Mouse (Mus musculus): ENCODE data around the gene Slc18b1. TPM values are rescaled to one million over a fixed set of nuclear protein-coding genes. Genes with fewer than 3 reads are reported as not detected.
"Not testable (repeated sequence)": the region's sequence is repeated elsewhere in the genome, so short reads cannot be mapped to it uniquely, and the experiment has no call there.

Gene Slc18b1
- total RNA-seq (2021), result 10 to 100 TPM; 29.5 to 33.6 TPM
- long read RNA-seq, experiment 1, partial matches to known transcripts, result 1 of 5 reads
- long read RNA-seq, experiment 1, other reads (novel, unspliced or antisense), result 1 of 5 reads
- long read RNA-seq, experiment 2, partial matches to known transcripts, result 0 of 5 reads
- long read RNA-seq, experiment 2, other reads (novel, unspliced or antisense), result 1 of 5 reads

GRCm38 (mm10) chr10:23796551-23797503 lies at the start of gene Slc18b1:
Slc18b1 (plus strand) TSS chr10:23796986.
- DNase-seq, result peak; percentile 64 to 74

GRCm38 (mm10) chr10:23754166-23754565 lies 42.6 kb upstream of the Slc18b1 start:
- DNase-seq, result no peak

- no peak for DNase-seq
Observed at GRCm38 (mm10) chr10:23777288-23777945, 19.4 kb upstream of the Slc18b1 start.

- peak in 1 of 2 experiments; percentile 43 for DNase-seq
Observed at GRCm38 (mm10) chr10:23780539-23781275, 16.1 kb upstream of the Slc18b1 start.

- DNase-seq, result no peak
Observed at GRCm38 (mm10) chr10:23781760-23782735, 14.7 kb upstream of the Slc18b1 start.

GRCm38 (mm10) chr10:23782855-23783492 lies 13.8 kb upstream of the Slc18b1 start:
- no peak for DNase-seq

GRCm38 (mm10) chr10:23783493-23783884 lies 13.3 kb upstream of the Slc18b1 start:
- no peak for DNase-seq

GRCm38 (mm10) chr10:23784121-23784520 lies 12.7 kb upstream of the Slc18b1 start:
- no peak for DNase-seq

GRCm38 (mm10) chr10:23785599-23785998 lies 11.2 kb upstream of the Slc18b1 start:
- not testable (repeated sequence) for DNase-seq

GRCm38 (mm10) chr10:23786040-23786439 lies 10.7 kb upstream of the Slc18b1 start:
- no peak for DNase-seq

- not testable (repeated sequence) for DNase-seq
Observed at GRCm38 (mm10) chr10:23786631-23787038, 10.2 kb upstream of the Slc18b1 start.

GRCm38 (mm10) chr10:23787062-23787821 lies 9.5 kb upstream of the Slc18b1 start, which contains the start of gene Rps12:
Rps12 (minus strand) TSS chr10:23787275.
- DNase-seq, result peak; percentile 97 to 99

- DNase-seq, result no peak
Observed at GRCm38 (mm10) chr10:23788056-23788600, 8.7 kb upstream of the Slc18b1 start.

- DNase-seq, result no peak
Observed at GRCm38 (mm10) chr10:23795871-23796520, 790 bp upstream of the Slc18b1 start.

GRCm38 (mm10) chr10:23797606-23798005 lies 820 bp downstream of the Slc18b1 start:
- no peak for DNase-seq

GRCm38 (mm10) chr10:23798142-23798541 lies 1.4 kb downstream of the Slc18b1 start:
- DNase-seq, result no peak

- DNase-seq, result no peak
Observed at GRCm38 (mm10) chr10:23799933-23800332, 3.1 kb downstream of the Slc18b1 start.

GRCm38 (mm10) chr10:23802911-23803310 lies 6.1 kb downstream of the Slc18b1 start:
- no peak for DNase-seq
